10 mouse cellular contexts compared by ENCODE assay signal in the genomic region with DNA sequence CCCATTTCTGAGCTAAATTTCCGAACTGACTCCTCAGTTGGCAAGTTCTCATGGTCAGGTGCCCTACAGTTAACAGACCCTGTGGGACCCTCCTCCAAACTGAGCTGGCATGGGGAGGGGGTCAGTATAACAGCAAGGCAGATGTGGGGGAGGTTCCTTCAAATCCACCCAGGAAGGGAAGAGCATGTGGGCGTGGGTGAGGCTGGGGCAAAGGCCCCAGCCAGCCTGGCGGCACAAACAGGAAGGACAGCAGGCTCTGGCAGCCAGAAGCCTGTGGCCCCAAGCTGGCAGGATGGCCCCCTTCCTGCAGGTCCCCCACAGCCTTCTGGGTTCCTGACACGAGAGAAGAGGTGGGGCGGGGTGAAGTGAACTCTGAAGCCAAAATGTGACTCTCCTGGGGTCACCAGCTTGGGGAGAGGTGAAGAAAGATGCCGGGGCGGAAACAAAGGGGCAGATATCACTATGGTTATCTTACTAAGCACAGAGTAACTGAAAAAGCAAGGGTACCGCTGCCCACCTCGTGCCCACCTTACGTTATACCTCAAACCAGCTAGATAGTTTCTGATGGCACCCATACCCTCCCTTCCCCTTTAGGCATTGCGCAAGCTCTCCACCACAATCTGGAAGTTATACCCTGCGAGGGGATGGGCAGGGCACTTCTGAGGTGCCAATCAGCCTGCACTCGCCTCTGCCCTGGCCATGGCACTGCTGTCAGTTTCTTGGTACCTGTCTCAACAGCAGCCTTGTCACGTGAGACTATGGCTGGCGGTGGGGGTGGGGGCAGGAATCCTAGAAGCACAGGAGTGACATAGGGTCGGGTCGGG. TPM values are rescaled to one million over a fixed set of nuclear protein-coding genes. Genes with fewer than 3 reads are reported as not detected.
DNase-seq lines count a peak whose midpoint lies in the region; ATAC-seq lines count a peak whose summit lies in the region.
"Had no signal": no experiment of that assay in that cellular context is flagged by ENCODE, and none has a peak within 500 bp of the region (broad histone marks: within the 10 kb centered on the region; RNA-seq: fewer than 3 reads in every experiment).

Gene Fut7, plus strand, starts transcription at position 681 of the 824 bp plus-strand sequence.

- WGBS in embryonic facial prominence, embryonic 11.5 days: 63% methylated on average over 17 of the region's 17 CpGs
- 63% methylated on average over 17 of the region's 17 CpGs for WGBS in embryonic facial prominence, embryonic 10.5 days

- H3K4me1 ChIP-seq in embryonic facial prominence, embryonic 11.5 days (ENCODE audit: control insufficient read depth, insufficient read depth, low read length): no peaks in the 10 kb centered on the region
- peaks cover 4% of the 10 kb centered on the region; the same call in 1 of the 2 replicates for H3K4me1 ChIP-seq in embryonic facial prominence, embryonic 10.5 days
- peaks cover 79% of the 10 kb centered on the region for H3K4me1 ChIP-seq in megakaryocyte, embryonic 14.5 days
- H3K4me1 ChIP-seq: heart, embryonic 13.5 days had no signal

- ATAC-seq in embryonic facial prominence, embryonic 11.5 days (replicated peaks; ENCODE audit: insufficient number of reproducible peaks, low FRiP score, low TSS enrichment, low read depth): no peak

- no peaks in the 10 kb centered on the region for H3K36me3 ChIP-seq in embryonic facial prominence, embryonic 11.5 days (replicated peaks; ENCODE audit: control insufficient read depth, insufficient read depth, low read depth, low read length)
- H3K36me3 ChIP-seq in embryonic facial prominence, embryonic 10.5 days (replicated peaks): no peaks in the 10 kb centered on the region
- peaks cover 9% of the 10 kb centered on the region for H3K36me3 ChIP-seq in megakaryocyte, embryonic 14.5 days (replicated peaks; ENCODE audit: low read length)
- H3K36me3 ChIP-seq: heart, embryonic 13.5 days had no signal

- no peak within 1 kb of the TSS for H3K4me2 ChIP-seq in embryonic facial prominence, embryonic 11.5 days (ENCODE audit: low read depth, low read length)
- H3K4me2 ChIP-seq: heart, embryonic 13.5 days had no signal

- no peak within 1 kb of the TSS for H3K27ac ChIP-seq in embryonic facial prominence, embryonic 11.5 days (replicated peaks; ENCODE audit: low read depth, low read length)
- H3K27ac ChIP-seq in embryonic facial prominence, embryonic 10.5 days (replicated peaks): no peak within 1 kb of the TSS
- H3K27ac ChIP-seq: heart, embryonic 13.5 days had no signal

- H3K9ac ChIP-seq in embryonic facial prominence, embryonic 11.5 days (replicated peaks; ENCODE audit: low read length): 0 out of 2 replicates have a peak within 1 kb of the TSS, but pooled peaks have one; percentile 11
- H3K9ac ChIP-seq: heart, embryonic 13.5 days had no signal

- no peak for DNase-seq in embryonic facial prominence, embryonic 11.5 days (ENCODE audit: low spot score)
- no peak for DNase-seq in embryonic facial prominence, embryonic 10.5 days (ENCODE audit: low spot score)
- peak; percentile 44 to 55 for DNase-seq in spleen, postnatal 36 days (ENCODE audit: low spot score in 2 of 2)
- DNase-seq in spleen, adult 12 weeks (ENCODE audit: low spot score): no peak
- DNase-seq in urinary bladder, postnatal 25 days (ENCODE audit: low spot score): no peak
- DNase-seq in ovary, postnatal 14 days (ENCODE audit: low spot score): no peak
- no peak for DNase-seq in ovary, postnatal 36 days (ENCODE audit: low spot score)
- DNase-seq: right cerebral cortex, postnatal 25 days had no signal

- H3K27me3 ChIP-seq in embryonic facial prominence, embryonic 11.5 days (ENCODE audit: control insufficient read depth, insufficient read depth, low read length): peaks cover 14% of the 10 kb centered on the region
- peaks cover 50% of the 10 kb centered on the region for H3K27me3 ChIP-seq in embryonic facial prominence, embryonic 10.5 days (replicated peaks; ENCODE audit: low read depth, poor library complexity, severe bottlenecking)
- peaks cover 32% of the 10 kb centered on the region for H3K27me3 ChIP-seq in megakaryocyte, embryonic 14.5 days (replicated peaks)

- H3K9me3 ChIP-seq in embryonic facial prominence, embryonic 11.5 days (replicated peaks; ENCODE audit: control insufficient read depth, low read length): no peaks in the 10 kb centered on the region
- H3K9me3 ChIP-seq in embryonic facial prominence, embryonic 10.5 days: no peaks in the 10 kb centered on the region
- peaks cover 3% of the 10 kb centered on the region; the same call in 1 of the 2 replicates for H3K9me3 ChIP-seq in megakaryocyte, embryonic 14.5 days
- H3K9me3 ChIP-seq: heart, embryonic 13.5 days had no signal

- no peak within 1 kb of the TSS for H3K4me3 ChIP-seq in embryonic facial prominence, embryonic 11.5 days (ENCODE audit: low read depth, low read length)
- no peak within 1 kb of the TSS for H3K4me3 ChIP-seq in embryonic facial prominence, embryonic 10.5 days
- peak within 1 kb of the TSS; percentile 86 for H3K4me3 ChIP-seq in megakaryocyte, embryonic 14.5 days (replicated peaks)
- H3K4me3 ChIP-seq: heart, embryonic 13.5 days had no signal

RNA-seq across cellular contexts. Expression of gene Fut7, which starts in this region (rescaled TPM):
- polyA plus RNA-seq in embryonic facial prominence, embryonic 11.5 days (2014; fragmentation: Nextera tagmentation; extraction: Ambion mirVana): not detected in 2 replicates
- polyA plus RNA-seq in embryonic facial prominence, embryonic 10.5 days (2016; fragmentation: Nextera tagmentation; extraction: Ambion mirVana): not detected in 2 replicates
- 4.3 TPM in 1 of 2 replicates, not detected in the other for polyA plus RNA-seq in megakaryocyte, embryonic 14.5 days (2012; ENCODE audit: insufficient read depth, low replicate concordance)

Comparison
In these comparisons a context has a peak if more than half of its experiments do, and no peak if none do; other contexts are left out.
1. DNase-seq: peak in spleen, postnatal 36 days (2 of 2); none in embryonic facial prominence, embryonic 11.5 days (single experiment), embryonic facial prominence, embryonic 10.5 days (single experiment), spleen, adult 12 weeks (single experiment), urinary bladder, postnatal 25 days (single experiment), ovary, postnatal 14 days (single experiment) and ovary, postnatal 36 days (single experiment).